In genomic region chr19:34731356-34731755, GRCm38 (mm10) we compare ENCODE assay signal across 21 mouse cellular contexts. TPM values are rescaled to one million over a fixed set of nuclear protein-coding genes. Genes with fewer than 3 reads are reported as not detected.
DNase-seq lines count a peak whose midpoint lies in the region; ATAC-seq lines count a peak whose summit lies in the region.
"Had no signal": no experiment of that assay in that cellular context is flagged by ENCODE, and none has a peak within 500 bp of the region (broad histone marks: within the 10 kb centered on the region; RNA-seq: fewer than 3 reads in every experiment).

No protein-coding gene starts in this region.

- no peaks in the 10 kb centered on the region for H3K36me3 ChIP-seq in neural tube, embryonic 15.5 days
- H3K36me3 ChIP-seq: embryonic facial prominence, embryonic 13.5 days; forebrain, embryonic 12.5 days; heart, embryonic 13.5 days; hindbrain, embryonic 12.5 days had no signal

- WGBS in neural tube, embryonic 15.5 days = 83% methylated on average over 5 of the region's 5 CpGs

- no peak overlapping the region for H3K9ac ChIP-seq in neural tube, embryonic 15.5 days (replicated peaks)
- H3K9ac ChIP-seq: embryonic facial prominence, embryonic 13.5 days; forebrain, embryonic 12.5 days; heart, embryonic 13.5 days; hindbrain, embryonic 12.5 days had no signal

- DNase-seq in gastrocnemius, postnatal 10 days = peak; percentile 9
- DNase-seq in gastrocnemius, postnatal 36 days = no peak
- DNase-seq in 3T3-L1 (ENCODE audit: low read depth, low spot score) = peak; percentile 85
- peak; percentile 53 for DNase-seq in adipocyte (ENCODE audit: low spot score)
- DNase-seq in gastrocnemius, postnatal 25 days = peak; percentile 26
- DNase-seq in left cerebral cortex, postnatal 4 days = no peak
- DNase-seq: adrenal gland, postnatal 10 days; cerebellum, adult 11 months; cerebellum, adult 8-10 months; cerebellum, postnatal 14 days; heart, postnatal 4 days; kidney, adult 9 months had no signal

- ATAC-seq in neural tube, embryonic 15.5 days (ENCODE audit: low FRiP score) = no peak
- ATAC-seq: forebrain, embryonic 16.5 days; hindbrain, embryonic 16.5 days; inflammation-experienced regulatory T-cells, adult 6 months; intestine, postnatal 0 days had no signal

- H3K4me2 ChIP-seq in neural tube, embryonic 15.5 days = no peak overlapping the region
- H3K4me2 ChIP-seq: embryonic facial prominence, embryonic 13.5 days; forebrain, embryonic 12.5 days; heart, embryonic 13.5 days; hindbrain, embryonic 12.5 days had no signal

- H3K27me3 ChIP-seq in neural tube, embryonic 15.5 days (replicated peaks) = no peaks in the 10 kb centered on the region
- H3K27me3 ChIP-seq: embryonic facial prominence, embryonic 13.5 days; forebrain, embryonic 12.5 days; heart, embryonic 13.5 days; hindbrain, embryonic 12.5 days had no signal

- H3K4me1 ChIP-seq in neural tube, embryonic 15.5 days = no peaks in the 10 kb centered on the region
- H3K4me1 ChIP-seq: forebrain, embryonic 12.5 days; hindbrain, embryonic 12.5 days had no signal

- no peaks in the 10 kb centered on the region for H3K9me3 ChIP-seq in neural tube, embryonic 15.5 days (replicated peaks)
- H3K9me3 ChIP-seq: embryonic facial prominence, embryonic 13.5 days; forebrain, embryonic 12.5 days; heart, embryonic 13.5 days; hindbrain, embryonic 12.5 days had no signal

- intact Hi-C loops in gastrocnemius, postnatal 36 days (cut with DNase I) = no loop called here
- intact Hi-C loops in left cerebral cortex, postnatal 4 days (cut with DNase I) = no loop called here

- no peak overlapping the region for H3K4me3 ChIP-seq in neural tube, embryonic 15.5 days (replicated peaks)
- H3K4me3 ChIP-seq: embryonic facial prominence, embryonic 13.5 days; forebrain, embryonic 12.5 days; heart, embryonic 13.5 days; hindbrain, embryonic 12.5 days had no signal

- H3K27ac ChIP-seq in neural tube, embryonic 15.5 days (replicated peaks) = no peak overlapping the region
- H3K27ac ChIP-seq: embryonic facial prominence, embryonic 13.5 days; forebrain, embryonic 12.5 days; heart, embryonic 13.5 days; hindbrain, embryonic 12.5 days had no signal

RNA-seq across cellular contexts. Expression of gene Slc16a12, which starts 15.7 kb away (rescaled TPM):
- 1 to 10 TPM; 1.5 to 2.1 TPM for total RNA-seq in gastrocnemius, postnatal 10 days (2021)
- 1 to 10 TPM in 1 of 2 experiments, under 1 TPM in 1; 0.67 to 1.1 TPM for total RNA-seq in gastrocnemius, postnatal 36 days (2021)
- 1 to 10 TPM in 1 of 2 experiments, under 1 TPM in 1; 0.54 to 1.2 TPM for total RNA-seq in gastrocnemius, postnatal 25 days (2021)
- 1.5 and 2.4 TPM in 2 replicates for polyA plus RNA-seq in neural tube, embryonic 15.5 days (2015; fragmentation: Nextera tagmentation; extraction: Ambion mirVana)
- total RNA-seq in left cerebral cortex, postnatal 4 days (2021) = 1 to 10 TPM; 2.5 to 2.6 TPM

Comparison
In these comparisons a context has a peak if more than half of its experiments do, and no peak if none do; other contexts are left out.
1. DNase-seq: peak in gastrocnemius, postnatal 10 days (single experiment), 3T3-L1 (single experiment), adipocyte (single experiment) and gastrocnemius, postnatal 25 days (single experiment); none in gastrocnemius, postnatal 36 days (0 of 2) and left cerebral cortex, postnatal 4 days (single experiment).